Mouse (Mus musculus): ENCODE measurements around the gene Blvrb. TPM values are rescaled to one million over a fixed set of nuclear protein-coding genes. Genes with fewer than 3 reads are reported as not detected.

The Blvrb gene
- total RNA-seq, 2 experiments from 2014 or later, result 16.1 to 22.6 TPM

DNA sequence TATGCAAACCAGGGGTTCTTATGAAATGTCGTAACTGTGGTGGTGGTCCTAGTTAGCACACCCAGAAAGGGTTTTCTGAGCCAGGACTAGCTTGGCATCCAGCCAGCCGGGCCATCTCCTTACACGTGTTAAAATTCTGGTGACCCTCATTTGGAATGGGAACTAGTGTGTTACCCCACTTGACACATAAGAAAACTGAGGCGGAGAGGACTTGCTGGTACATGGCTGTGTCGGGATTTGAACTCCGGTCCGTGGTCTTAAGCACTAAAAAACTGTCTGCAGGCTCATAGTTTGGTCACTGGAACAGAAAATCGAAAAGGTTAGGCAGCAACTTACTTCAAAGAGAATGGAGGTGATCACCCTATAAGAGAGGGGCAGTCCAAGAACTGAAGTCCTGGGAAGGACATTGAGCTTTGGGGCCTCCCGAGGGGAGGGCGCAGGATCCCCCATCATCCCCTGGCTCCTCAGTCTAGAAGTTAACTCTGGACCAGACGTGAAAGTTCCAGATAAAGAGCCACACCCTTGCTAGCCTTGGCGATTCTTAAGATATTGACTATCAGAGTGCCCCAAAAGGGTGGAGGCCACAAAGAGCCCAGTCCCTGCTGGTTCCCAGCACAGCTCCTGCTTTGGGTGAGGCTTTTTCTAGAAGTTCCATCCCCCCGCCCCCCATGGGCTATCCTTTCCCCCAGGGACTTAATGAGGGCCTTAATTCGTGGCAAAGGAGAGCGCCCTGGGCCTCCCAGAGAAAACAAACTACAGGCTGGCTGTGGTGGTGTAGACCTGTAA is 836 bp downstream of the Blvrb start:
- DNase-seq (ENCODE audit: extremely low spot score in 1 of 2, low spot score in 1 of 2), result peak in 1 of 2 experiments; percentile 11

GRCm38 (mm10) chr7:27449256-27449862 is 1.6 kb downstream of the Blvrb start:
- DNase-seq (ENCODE audit: extremely low spot score in 1 of 2, low spot score in 1 of 2), result peak; percentile 45 to 86

DNA sequence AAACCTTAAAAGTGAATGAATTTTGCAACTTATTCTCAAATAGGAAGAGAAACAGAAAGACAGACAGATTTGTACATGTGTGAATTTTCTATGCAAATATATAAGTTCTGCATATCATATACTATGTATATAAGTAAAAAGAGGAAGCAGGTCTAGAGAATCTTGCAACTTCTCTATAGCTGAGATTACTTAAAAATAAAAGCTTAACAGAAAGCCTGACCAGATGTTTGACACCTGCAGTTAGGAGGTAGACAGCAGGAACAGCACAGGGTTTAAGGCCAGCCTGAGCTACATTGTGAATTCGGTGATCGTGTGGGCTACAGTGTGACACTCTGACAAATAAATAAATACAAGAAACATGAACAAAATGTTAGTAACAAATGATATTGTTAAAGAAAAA is 3.6 kb downstream of the Blvrb start:
- DNase-seq (ENCODE audit: extremely low spot score in 1 of 2, low spot score in 1 of 2), result no peak

DNA sequence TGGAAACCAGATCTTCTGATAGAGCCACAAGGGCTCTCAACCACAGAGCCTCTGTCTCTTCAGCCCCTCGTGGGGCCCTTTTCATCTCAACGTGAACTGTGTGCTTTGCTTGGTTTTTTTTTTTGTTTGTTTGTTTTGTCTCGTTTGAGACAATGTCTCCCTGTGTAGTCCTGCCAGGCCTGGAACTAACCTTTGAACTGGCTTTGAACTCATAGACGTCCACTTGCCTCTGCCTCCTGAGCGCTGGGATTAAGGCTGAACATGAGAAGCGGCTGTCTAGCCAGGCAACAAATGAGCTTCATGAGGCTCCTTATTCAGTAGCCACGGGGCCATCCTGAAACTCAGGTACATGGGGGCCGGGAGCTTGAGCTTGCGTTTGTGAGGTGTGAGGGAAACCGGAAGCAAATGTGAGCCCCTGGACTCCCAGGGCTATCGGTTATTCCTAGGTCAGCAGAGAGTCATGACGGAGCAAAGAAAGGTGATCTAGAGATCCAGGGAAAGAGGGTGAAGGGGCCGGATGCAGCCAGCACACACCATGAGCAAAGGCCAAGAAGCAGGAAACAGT is 4.5 kb downstream of the Blvrb start:
- DNase-seq (ENCODE audit: extremely low spot score in 1 of 2, low spot score in 1 of 2), result no peak

- no peak for DNase-seq (ENCODE audit: extremely low spot score in 1 of 2, low spot score in 1 of 2)
Observed at GRCm38 (mm10) chr7:27454461-27455121, 6.8 kb downstream of the Blvrb start.

- no peak for DNase-seq (ENCODE audit: extremely low spot score in 1 of 2, low spot score in 1 of 2)
Observed at GRCm38 (mm10) chr7:27455273-27455672, 7.5 kb downstream of the Blvrb start.

DNA sequence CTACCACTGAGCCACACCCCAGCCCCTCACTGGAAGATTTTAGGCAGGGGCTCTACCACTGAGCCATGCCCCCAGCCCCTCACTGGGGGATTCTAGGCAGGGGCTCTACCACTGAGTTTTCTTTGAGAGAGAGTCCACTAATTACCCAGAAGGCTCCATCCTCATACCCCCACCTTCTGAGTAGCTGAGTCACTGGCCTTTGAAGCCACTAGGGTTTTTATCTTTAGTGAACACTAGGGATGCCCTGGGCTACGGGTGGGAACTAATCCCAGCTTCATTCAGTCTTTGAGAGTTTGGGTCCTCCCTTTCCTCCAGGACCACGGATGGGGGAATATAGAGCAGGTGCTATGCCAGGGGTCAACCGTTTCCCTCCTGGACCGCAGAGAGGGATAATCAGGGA is 10.8 kb downstream of the Blvrb start:
- DNase-seq (ENCODE audit: extremely low spot score in 1 of 2, low spot score in 1 of 2), result no peak

- no peak for DNase-seq (ENCODE audit: extremely low spot score in 1 of 2, low spot score in 1 of 2)
Observed at GRCm38 (mm10) chr7:27459640-27460039, 11.9 kb downstream of the Blvrb start.

DNA sequence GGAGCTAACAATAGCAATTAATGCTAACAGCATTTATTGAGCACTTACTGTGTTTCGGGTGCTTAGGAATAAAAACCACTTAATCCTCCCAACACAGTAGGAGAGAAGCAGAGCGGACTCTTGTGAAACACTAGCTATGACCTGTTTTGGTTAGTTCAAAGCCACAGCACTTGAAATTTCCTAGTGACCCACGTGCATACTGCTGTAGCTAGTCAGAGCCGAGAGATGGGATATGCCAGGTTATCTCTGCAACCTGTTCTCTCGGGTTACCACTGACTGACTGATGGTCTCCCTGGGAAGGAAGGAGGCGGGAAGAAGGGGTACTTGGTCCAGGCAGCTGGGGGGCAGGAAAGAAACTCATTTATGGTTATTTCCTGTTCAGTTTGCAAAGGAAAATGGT is 12.7 kb downstream of the Blvrb start:
- DNase-seq (ENCODE audit: extremely low spot score in 1 of 2, low spot score in 1 of 2), result no peak

- no peak for DNase-seq (ENCODE audit: extremely low spot score in 1 of 2, low spot score in 1 of 2)
Observed at GRCm38 (mm10) chr7:27467648-27468047, 19.9 kb downstream of the Blvrb start.

DNA sequence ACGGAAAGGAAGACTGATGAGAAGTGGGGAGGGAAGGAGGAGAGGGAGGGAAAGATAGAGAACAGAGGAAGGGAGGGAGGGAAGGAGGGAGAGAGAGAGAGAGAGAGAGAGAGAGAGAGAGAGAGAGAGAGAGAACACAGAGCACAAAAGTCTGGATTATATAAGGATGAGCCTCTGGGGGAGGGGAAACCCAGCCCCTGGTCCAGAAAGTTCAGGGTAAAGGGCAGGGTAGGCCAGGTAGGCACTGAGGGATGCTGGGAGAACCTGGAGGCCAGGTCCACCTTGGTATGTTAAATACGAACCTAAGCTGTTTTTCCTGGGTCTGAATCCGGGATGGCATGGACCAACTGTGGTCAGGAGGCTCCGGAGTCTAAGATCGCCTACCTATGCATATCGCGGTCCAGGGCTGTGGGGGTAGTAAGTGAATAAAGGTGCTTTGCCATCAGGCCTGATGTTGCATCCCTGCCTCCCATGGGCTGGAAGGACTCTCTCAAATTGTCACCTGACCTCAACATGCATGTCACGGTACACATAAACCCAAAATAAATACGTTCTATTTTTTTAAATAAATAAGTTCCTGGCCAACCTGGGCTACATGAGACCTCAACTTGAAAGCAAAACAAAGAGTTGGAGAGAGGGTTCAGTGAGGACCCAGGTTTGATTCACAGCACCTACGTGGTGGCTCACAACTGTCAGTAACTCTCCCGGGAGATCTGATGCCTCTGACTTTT is 23.8 kb downstream of the Blvrb start:
- no peak for DNase-seq (ENCODE audit: extremely low spot score in 1 of 2, low spot score in 1 of 2)

GRCm38 (mm10) chr7:27472596-27472995 is 24.8 kb downstream of the Blvrb start:
- no peak for DNase-seq (ENCODE audit: extremely low spot score in 1 of 2, low spot score in 1 of 2)

DNA sequence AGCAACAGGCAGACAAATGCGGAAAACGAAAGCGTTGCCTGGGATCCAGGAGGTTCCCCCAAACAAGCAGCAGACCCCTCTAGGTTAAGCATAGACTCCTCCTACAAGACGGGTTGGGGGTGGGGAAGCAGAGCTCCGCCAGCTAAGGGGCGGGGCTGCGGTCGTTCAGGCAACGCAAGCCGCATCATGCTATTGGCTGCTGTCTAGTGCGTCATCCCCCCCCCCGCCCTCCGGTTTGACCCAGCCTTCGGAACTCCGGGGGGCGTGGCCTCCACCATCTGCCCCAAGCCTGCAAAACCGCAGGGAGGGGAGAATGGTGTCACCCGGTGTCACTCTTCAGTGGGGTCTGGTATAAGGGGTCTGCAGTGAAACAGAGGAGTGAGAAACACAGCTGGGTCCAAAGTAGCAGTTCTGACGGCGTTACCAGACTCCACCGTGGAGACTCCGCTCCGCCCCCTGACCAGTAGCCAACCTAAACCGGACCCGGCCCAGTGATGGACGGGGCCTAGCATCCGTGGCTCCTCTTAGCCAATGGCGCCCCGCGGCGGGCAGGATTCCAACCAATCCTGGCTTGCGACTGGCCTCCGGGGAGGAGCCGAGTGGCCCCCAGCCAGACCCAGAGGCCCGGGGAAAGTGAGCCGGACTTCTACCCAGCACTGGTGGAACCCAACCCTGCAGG is 25.5 kb downstream of the Blvrb start, which contains the start of gene Sertad3:
TSS of gene Sertad3 (plus strand) at position 613 of the 679 bp plus-strand sequence.
- peak; percentile 97 for DNase-seq (ENCODE audit: extremely low spot score in 1 of 2, low spot score in 1 of 2)

DNA sequence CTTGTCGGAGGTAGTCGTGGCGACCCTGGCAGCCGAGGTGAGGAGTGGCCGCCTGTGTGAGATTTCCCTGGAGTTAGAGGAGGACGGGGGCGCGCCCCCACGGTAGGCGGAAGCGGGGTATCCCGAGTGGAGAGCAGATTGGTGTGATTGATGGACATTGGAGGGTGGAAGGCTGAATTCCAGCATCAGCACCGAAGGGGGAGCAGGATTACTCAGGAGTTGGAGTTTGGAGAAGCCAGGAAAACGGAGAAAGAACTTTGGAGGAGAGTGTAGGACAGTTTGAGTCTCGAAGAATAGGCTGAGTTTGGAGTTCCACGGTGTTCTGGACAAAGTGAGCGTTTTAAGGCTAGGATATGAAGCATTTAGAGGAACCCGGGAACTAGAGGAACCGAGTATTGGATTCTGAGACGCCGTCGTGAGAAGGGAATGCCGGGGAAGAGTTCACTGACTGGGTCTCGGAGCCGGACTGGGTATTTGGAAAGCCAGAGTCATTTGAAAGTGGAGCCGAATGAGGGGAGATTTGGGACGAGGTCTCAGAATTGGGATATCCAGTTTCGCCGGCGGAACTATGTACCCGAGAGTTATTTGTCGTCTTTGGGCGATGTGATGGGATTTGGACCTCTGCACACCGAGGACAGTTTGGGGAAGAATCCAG is 26.2 kb downstream of the Blvrb start:
- DNase-seq (ENCODE audit: extremely low spot score in 1 of 2, low spot score in 1 of 2), result no peak

DNA sequence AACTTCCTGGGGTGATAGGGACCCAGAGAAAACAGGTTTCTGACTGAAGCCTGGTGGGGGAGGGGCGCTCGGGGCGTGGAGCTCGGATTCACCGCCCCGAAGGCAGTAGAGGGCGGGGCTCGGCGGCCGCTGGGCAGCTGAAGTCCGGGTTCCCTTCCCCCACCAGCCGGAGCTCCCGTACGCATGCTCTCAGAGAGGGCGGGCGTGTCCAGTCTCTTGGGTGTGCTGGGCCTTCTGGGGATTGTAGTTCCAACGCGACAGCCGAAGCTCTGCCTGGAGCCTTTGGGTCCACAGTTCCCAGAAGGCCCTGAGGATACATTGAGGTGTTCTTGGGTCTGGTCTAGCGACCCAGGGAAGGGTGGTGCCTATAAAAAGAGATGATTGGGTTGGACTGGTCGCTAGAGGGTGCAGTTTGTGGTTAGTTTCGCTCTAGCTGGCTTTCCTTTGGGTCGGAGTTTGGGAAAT is 26.7 kb downstream of the Blvrb start:
- DNase-seq (ENCODE audit: extremely low spot score in 1 of 2, low spot score in 1 of 2), result peak; percentile 80 to 92

DNA sequence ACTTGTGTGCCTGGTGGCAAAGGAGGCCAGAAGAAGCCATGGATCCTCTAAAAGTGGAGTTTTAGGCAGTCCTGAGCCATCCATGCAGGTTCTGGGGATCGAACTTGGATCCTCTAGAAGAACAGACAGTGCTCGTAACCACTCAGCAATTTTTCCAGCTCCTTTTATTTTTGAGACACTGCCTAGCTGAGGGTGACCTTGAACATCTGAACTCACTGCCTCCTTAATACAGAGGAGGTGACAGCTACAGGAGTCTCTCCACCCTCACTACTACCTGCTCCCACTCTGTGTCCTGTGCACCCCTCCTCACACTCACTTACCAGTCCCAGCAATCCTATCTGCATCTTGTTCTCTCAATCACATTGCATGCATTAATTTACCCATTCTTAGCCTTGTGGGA is 27.8 kb downstream of the Blvrb start:
- no peak for DNase-seq (ENCODE audit: extremely low spot score in 1 of 2, low spot score in 1 of 2)

- DNase-seq (ENCODE audit: extremely low spot score in 1 of 2, low spot score in 1 of 2), result no peak
Observed at GRCm38 (mm10) chr7:27476098-27476635, 28.4 kb downstream of the Blvrb start.

DNA sequence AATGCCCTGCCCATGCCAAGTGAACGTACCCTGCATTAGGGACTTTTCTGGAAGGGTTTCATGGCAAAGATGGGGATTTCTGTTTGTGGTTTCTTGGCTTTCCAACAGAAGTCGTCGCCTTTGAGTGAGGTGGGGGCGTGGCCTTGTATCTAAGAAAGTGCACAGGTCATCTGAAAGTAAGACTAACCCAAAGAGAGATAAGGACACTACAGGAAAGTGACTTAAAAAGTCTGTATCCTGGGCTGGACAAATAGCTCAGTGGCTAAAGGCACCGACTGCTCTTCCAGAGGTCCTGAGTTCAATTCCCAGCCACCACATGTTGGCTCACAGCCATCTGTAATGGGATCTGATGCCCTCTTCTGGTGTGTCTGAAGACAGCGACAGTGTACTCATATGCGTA is 30.8 kb downstream of the Blvrb start:
- no peak for DNase-seq (ENCODE audit: extremely low spot score in 1 of 2, low spot score in 1 of 2)

- DNase-seq (ENCODE audit: extremely low spot score in 1 of 2, low spot score in 1 of 2), result no peak
Observed at GRCm38 (mm10) chr7:27479750-27480149, 32.0 kb downstream of the Blvrb start.

Measured in layer of hippocampus, postnatal 25 days (tissue).